Mouse (Mus musculus) lung, postnatal 0 days (tissue): ENCODE data around the gene Reep3. TPM values are rescaled to one million over a fixed set of nuclear protein-coding genes. Genes with fewer than 3 reads are reported as not detected.

Source experiments
- ATAC-seq: fragments of 200-750 bp; cut with Nextera tagmentation; 2 replicates; pipeline ENCODE4 v1.8.0; 2017; ENCODE audit warnings: moderate library complexity
- DNase-seq: peaks from one replicate; pipeline ENCODE4 v3.0.0-alpha.2; 2016; ENCODE audit warnings: low spot score
- H3K27ac ChIP-seq: fragments of 300-500 bp; sonication (generic); 2 replicates; pipeline ENCODE4 v1.5.1; 2014; ENCODE audit warnings: antibody characterized with exemption, mild to moderate bottlenecking, low read length, mixed read lengths
- H3K27me3 ChIP-seq: fragments of 300-500 bp; sonication (generic); replicated peaks from 2 replicates; pipeline ENCODE4 v1.6.1; 2014; ENCODE audit warnings: low read length, mixed read lengths; ENCODE audit not compliant: insufficient read depth
- H3K36me3 ChIP-seq: fragments of 300-500 bp; sonication (generic); 2 replicates; pipeline ENCODE4 v1.6.1; 2014; ENCODE audit warnings: low read length, mixed read lengths; ENCODE audit not compliant: insufficient read depth
- H3K4me1 ChIP-seq: fragments of 300-500 bp; sonication (generic); 2 replicates; pipeline ENCODE4 v1.6.1; 2014; ENCODE audit warnings: antibody characterized with exemption, low read depth, low read length, mixed read lengths; ENCODE audit not compliant: insufficient read depth
- H3K4me2 ChIP-seq: fragments of 300-500 bp; sonication (generic); replicated peaks from 2 replicates; pipeline ENCODE4 v1.6.1; 2014; ENCODE audit warnings: low read depth, mild to moderate bottlenecking, low read length, moderate library complexity, mixed read lengths
- H3K4me3 ChIP-seq: fragments of 300-500 bp; sonication (generic); 2 replicates; pipeline ENCODE4 v1.5.1; 2014; ENCODE audit warnings: low read depth, low read length
- H3K9ac ChIP-seq: fragments of 300-500 bp; sonication (generic); replicated peaks from 2 replicates; pipeline ENCODE4 v1.6.1; 2014; ENCODE audit warnings: low read depth, mild to moderate bottlenecking
- H3K9me3 ChIP-seq: fragments of 300-500 bp; sonication (generic); 2 replicates; pipeline ENCODE4 v1.6.1; 2016; ENCODE audit warnings: low read length, mixed read lengths
- CTCF ChIP-seq: IDR thresholded peaks from 2 replicates; pipeline ENCODE4 v1.5.1; 2016; ENCODE audit warnings: antibody characterized with exemption, mild to moderate bottlenecking
- EP300 ChIP-seq: IDR thresholded peaks from 2 replicates; pipeline ENCODE4 v1.6.1; 2016; ENCODE audit warnings: antibody characterized with exemption, mild to moderate bottlenecking, control low read depth
- WGBS: fragments of 180-500 bp; shearing (Covaris S2); extraction: QIAGEN DNeasy Blood & Tissue Kit; methylation state at CpG from one replicate; pipeline ENCODE4 v1.1.7; 2014; 5-methylcytosine and 5-hydroxymethylcytosine counted together
- polyA plus RNA-seq: library from polyadenylated mRNA; unstranded; fragments of >200 nt; fragmentation: Nextera tagmentation; extraction: Ambion mirVana; gene quantifications from 2 replicates; pipeline ENCODE4 v1.2.1, GENCODE M21; 2015

Gene Reep3
- polyA plus RNA-seq, 1 experiment from 2014 or later, result 38.4 TPM

DNA sequence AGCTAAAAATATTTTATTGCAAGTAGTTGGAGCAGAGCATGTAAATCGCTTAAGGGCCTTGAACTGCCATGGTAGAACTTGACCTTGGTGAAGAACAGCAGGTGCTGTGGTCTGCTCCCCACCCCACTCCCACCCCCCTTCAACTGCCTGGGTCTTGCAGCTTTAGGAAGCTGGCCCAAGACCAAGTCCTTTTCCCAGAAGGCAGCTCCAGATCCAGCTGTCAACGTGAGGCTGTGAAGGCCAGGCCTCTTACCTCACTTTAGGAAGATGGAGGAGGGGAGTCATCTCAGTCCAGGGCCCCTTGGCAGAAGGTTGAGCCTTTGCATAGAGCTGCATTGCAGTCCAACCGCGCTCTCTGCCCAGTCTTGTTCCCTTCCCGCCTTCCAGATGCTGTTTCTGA is 102.3 kb downstream of the Reep3 start:
- no peaks in the 10 kb centered on the region for H3K27me3 ChIP-seq
- 0 out of 2 replicates have a peak, but pooled peaks cover under 1% of the 10 kb centered on the region for H3K9me3 ChIP-seq
- DNase-seq (peak; percentile 18), ATAC-seq (no peak)
- H3K4me1 ChIP-seq, result no peaks in the 10 kb centered on the region; the same call in 1 of the 2 replicates
- 70% methylated on average over 5 of the region's 5 CpGs for whole genome bisulfite sequencing
- no peaks in the 10 kb centered on the region for H3K36me3 ChIP-seq
- no peak overlapping the region for H3K27ac ChIP-seq
- no peak overlapping the region for H3K4me3 ChIP-seq
- TF ChIP-seq CTCF (no peak), EP300 (no peak)
- no peak overlapping the region for H3K9ac ChIP-seq
- no peak overlapping the region for H3K4me2 ChIP-seq

DNA sequence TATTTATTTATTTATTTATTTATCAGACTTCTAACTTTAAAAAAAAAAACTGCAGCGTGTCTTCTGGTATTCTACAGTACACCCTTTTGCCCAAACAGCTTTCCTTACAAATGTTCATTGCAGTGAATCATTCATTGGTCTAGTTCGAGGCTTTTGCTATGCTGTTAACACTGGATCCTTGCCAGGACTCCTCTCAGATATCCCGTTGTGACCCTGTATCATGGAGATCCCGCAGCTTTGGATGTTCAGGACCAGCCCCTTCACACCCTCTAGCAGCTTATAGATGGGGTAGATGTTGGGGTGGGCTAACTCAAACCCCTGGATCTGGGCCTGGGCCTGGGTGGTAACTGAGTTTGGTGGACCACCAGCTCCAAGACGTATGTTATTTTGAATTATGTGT is 104.2 kb downstream of the Reep3 start:
- H3K4me2 ChIP-seq, result no peak overlapping the region
- no peak for ATAC-seq
- TF ChIP-seq CTCF (no peak), EP300 (no peak)
- no peaks in the 10 kb centered on the region; the same call in 1 of the 2 replicates for H3K4me1 ChIP-seq
- H3K9ac ChIP-seq, result no peak overlapping the region
- H3K36me3 ChIP-seq, result no peaks in the 10 kb centered on the region
- no peak overlapping the region for H3K4me3 ChIP-seq
- 36% methylated on average over 5 of the region's 5 CpGs for WGBS
- H3K9me3 ChIP-seq, result 0 out of 2 replicates have a peak, but pooled peaks cover 4% of the 10 kb centered on the region
- H3K27ac ChIP-seq, result no peak overlapping the region
- H3K27me3 ChIP-seq, result no peaks in the 10 kb centered on the region
- peak; percentile 11 for DNase-seq

DNA sequence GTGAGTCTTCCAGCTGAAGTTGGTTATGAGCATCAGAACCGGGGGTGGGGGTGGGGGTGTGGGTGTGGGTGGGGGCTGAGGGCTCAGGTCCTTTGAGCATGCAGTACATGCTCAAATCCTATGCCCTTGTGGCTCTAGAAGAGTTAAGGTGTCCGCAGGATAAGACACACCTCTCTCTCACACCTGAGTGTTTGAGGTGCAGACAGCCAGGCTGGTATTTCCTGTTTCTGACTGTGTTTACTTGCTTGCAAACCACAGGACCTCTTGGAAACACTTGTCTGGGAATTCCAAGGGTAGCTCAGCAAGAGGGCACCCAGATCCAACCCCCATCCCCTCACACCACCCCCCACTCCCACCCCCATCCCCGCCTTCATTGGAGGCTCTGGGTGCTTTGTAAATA is 106.2 kb downstream of the Reep3 start:
- peak; percentile 89 for DNase-seq
- ATAC-seq, result peak; percentile 95
- WGBS, result 56% methylated on average over 3 of the region's 3 CpGs
- Histone ChIP-seq H3K4me3 (no peak overlapping the region), H3K27me3 (no peaks in the 10 kb centered on the region), H3K4me2 (no peak overlapping the region), H3K27ac (no peak overlapping the region), H3K4me1 (no peaks in the 10 kb centered on the region; the same call in 1 of the 2 replicates), H3K9me3 (0 out of 2 replicates have a peak, but pooled peaks cover 4% of the 10 kb centered on the region), H3K36me3 (no peaks in the 10 kb centered on the region), H3K9ac (no peak overlapping the region)
- no peak for TF ChIP-seq CTCF
- TF ChIP-seq EP300, result peak; percentile 55; the same call in 1 of the 2 replicates

DNA sequence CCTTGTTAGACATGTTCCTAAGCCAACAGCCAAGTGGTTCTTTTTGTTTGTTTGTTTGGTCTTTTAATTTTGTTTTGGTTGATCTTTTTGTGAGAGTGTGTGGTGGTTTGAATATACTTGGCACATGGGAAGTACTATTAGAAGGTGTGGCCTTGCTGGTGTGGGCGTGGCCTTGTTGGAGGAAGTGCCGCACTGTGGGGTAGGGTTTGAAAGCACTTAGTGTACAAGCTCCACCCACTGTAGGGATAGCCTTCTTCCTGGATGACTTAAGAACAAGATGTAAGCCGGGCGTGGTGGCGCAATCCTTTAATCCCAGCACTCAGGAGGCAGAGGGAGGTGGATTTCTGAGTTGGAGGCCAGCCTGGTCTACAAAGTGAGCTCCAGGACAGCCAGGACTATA is 113.7 kb downstream of the Reep3 start:
- WGBS, result 86% methylated on average over 5 of the region's 5 CpGs

DNA sequence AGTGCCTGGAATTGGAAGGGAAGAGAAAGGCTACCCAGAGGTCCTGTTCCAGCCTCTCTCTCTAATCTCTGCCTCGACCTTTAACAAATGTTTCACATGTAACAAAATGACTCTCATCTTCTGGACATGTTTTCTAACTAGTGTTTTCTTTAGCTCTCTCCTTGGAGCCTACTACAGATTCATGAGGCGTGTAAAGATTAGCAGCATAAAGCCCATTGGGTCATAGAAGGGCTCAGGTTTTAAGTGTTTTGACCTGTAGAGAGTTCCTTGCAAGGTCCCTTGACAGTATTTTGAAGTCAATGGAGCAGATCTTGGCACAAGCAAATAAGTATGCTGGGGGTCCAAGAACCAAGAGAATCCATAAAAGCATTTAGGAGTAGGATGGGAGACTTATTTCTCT is 118.5 kb downstream of the Reep3 start:
- Histone ChIP-seq H3K36me3 (no peaks in the 10 kb centered on the region), H3K4me3 (no peak overlapping the region), H3K27me3 (no peaks in the 10 kb centered on the region), H3K4me2 (no peak overlapping the region), H3K4me1 (no peaks in the 10 kb centered on the region), H3K27ac (no peak overlapping the region), H3K9me3 (no peaks in the 10 kb centered on the region), H3K9ac (no peak overlapping the region)
- DNase-seq, result no peak
- TF ChIP-seq CTCF (no peak), EP300 (no peak)
- 74% methylated on average over 2 of the region's 2 CpGs for WGBS
- no peak for ATAC-seq

More for the DNA sequence above, 113.7 kb downstream of the Reep3 start:
- no peak for ATAC-seq
- no peak overlapping the region for H3K27ac ChIP-seq
- H3K36me3 ChIP-seq, result no peaks in the 10 kb centered on the region
- no peaks in the 10 kb centered on the region for H3K27me3 ChIP-seq
- no peaks in the 10 kb centered on the region for H3K4me1 ChIP-seq
- no peak overlapping the region for H3K4me3 ChIP-seq
- no peak for TF ChIP-seq EP300
- TF ChIP-seq CTCF, result no peak
- no peak overlapping the region for H3K9ac ChIP-seq
- no peak overlapping the region for H3K4me2 ChIP-seq
- DNase-seq, result no peak
- no peaks in the 10 kb centered on the region for H3K9me3 ChIP-seq

DNA sequence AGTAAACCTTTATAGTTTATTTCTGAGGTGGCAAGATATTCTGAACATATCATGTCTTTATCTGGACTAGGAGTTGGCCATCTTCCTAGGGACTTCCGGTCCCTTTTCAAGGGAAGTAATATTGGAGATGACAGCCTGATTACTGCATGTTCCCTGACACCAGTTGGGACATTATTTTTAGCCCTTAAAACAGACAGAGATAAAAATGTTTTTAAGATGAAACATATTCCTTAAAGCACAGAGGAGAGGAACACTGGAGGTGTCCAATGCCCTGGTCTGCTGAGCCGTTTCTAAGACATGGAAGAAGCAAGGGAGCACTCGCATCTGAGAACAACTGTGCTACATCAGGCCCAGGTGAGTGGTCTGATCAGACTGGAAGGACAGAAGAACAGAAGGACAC is 119.7 kb downstream of the Reep3 start:
- ATAC-seq, result no peak
- Histone ChIP-seq H3K36me3 (no peaks in the 10 kb centered on the region), H3K27me3 (no peaks in the 10 kb centered on the region), H3K9me3 (no peaks in the 10 kb centered on the region), H3K27ac (no peak overlapping the region), H3K4me1 (no peaks in the 10 kb centered on the region), H3K9ac (no peak overlapping the region), H3K4me3 (no peak overlapping the region), H3K4me2 (no peak overlapping the region)
- no peak for DNase-seq
- WGBS, result 73% methylated on average over 3 of the region's 3 CpGs
- TF ChIP-seq CTCF, result no peak
- no peak for TF ChIP-seq EP300

DNA sequence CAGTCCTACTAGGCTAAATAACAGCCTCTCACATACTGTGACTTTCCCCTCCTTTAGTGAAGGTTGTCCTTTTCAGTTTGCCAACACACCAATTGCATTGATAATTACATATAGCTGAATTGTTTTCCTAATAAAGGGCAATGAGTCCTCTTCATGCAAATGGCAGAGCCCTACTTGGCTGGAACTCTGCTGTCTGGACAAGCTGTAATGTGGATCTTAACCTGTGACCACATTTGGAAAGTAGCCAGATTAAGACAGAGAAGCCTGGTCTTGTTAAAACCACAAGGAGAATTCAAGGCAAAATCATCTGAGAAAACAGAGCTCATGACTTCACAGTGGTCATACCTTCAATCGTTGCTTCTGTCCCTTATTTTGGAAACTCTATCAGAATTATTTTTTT is 121.3 kb downstream of the Reep3 start:
- Histone ChIP-seq H3K4me2 (no peak overlapping the region), H3K27ac (no peak overlapping the region), H3K9me3 (no peaks in the 10 kb centered on the region), H3K4me1 (no peaks in the 10 kb centered on the region), H3K4me3 (no peak overlapping the region), H3K27me3 (no peaks in the 10 kb centered on the region), H3K36me3 (no peaks in the 10 kb centered on the region), H3K9ac (no peak overlapping the region)
- 69% methylated on average over 1 of the region's 1 CpGs for WGBS
- DNase-seq (no peak), ATAC-seq (no peak)
- no peak for TF ChIP-seq CTCF
- TF ChIP-seq EP300, result no peak
